Mouse (Mus musculus) heart, embryonic 11.5 days (tissue): ENCODE measurements around the gene Mcrip1. TPM values are rescaled to one million over a fixed set of nuclear protein-coding genes. Genes with fewer than 3 reads are reported as not detected.

ENCODE experiments used
- ATAC-seq: fragments of 200-750 bp; cut with Nextera tagmentation; replicated peaks from 2 replicates; pipeline ENCODE4 v1.8.0; 2017; ENCODE audit warnings: moderate library complexity; ENCODE audit not compliant: insufficient number of reproducible peaks, low FRiP score, low TSS enrichment
- H3K27ac ChIP-seq: fragments of 300-500 bp; sonication (generic); 2 replicates; pipeline ENCODE4 v1.5.1; 2014; ENCODE audit warnings: mild to moderate bottlenecking, low read depth, low read length
- H3K27me3 ChIP-seq: fragments of 300-500 bp; sonication (generic); 2 replicates; pipeline ENCODE4 v1.6.1; 2014; ENCODE audit warnings: mild to moderate bottlenecking, low read length, mixed read lengths; ENCODE audit not compliant: control insufficient read depth, insufficient read depth
- H3K36me3 ChIP-seq: fragments of 300-500 bp; sonication (generic); 2 replicates; pipeline ENCODE4 v1.6.1; 2014; ENCODE audit warnings: mild to moderate bottlenecking, low read length, moderate library complexity, mixed read lengths; ENCODE audit not compliant: control insufficient read depth, insufficient read depth
- H3K4me1 ChIP-seq: fragments of 300-500 bp; sonication (generic); 2 replicates; pipeline ENCODE4 v1.6.1; 2014; ENCODE audit warnings: low read length; ENCODE audit not compliant: control insufficient read depth, insufficient read depth
- H3K4me2 ChIP-seq: fragments of 300-500 bp; sonication (generic); 2 replicates; pipeline ENCODE4 v1.6.1; 2014; ENCODE audit warnings: mild to moderate bottlenecking, moderate library complexity
- H3K4me3 ChIP-seq: fragments of 300-500 bp; sonication (generic); 2 replicates; pipeline ENCODE4 v1.5.1; 2014; ENCODE audit warnings: low read depth, low read length
- H3K9ac ChIP-seq: fragments of 300-500 bp; sonication (generic); 2 replicates; pipeline ENCODE4 v1.6.1; 2014; ENCODE audit warnings: mild to moderate bottlenecking, low read depth, low read length, moderate library complexity
- H3K9me3 ChIP-seq: fragments of 300-500 bp; sonication (generic); replicated peaks from 2 replicates; pipeline ENCODE4 v1.6.1; 2016; ENCODE audit warnings: low read length; ENCODE audit not compliant: control insufficient read depth
- WGBS: fragments of 180-500 bp; shearing (Covaris S2); extraction: QIAGEN DNeasy Blood & Tissue Kit; methylation state at CpG from one replicate; pipeline ENCODE4 v1.1.7; 2014; ENCODE audit not compliant: insufficient replicate concordance; 5-methylcytosine and 5-hydroxymethylcytosine counted together
- polyA plus RNA-seq: library from polyadenylated mRNA; unstranded; fragments of >200 nt; fragmentation: Nextera tagmentation; extraction: Ambion mirVana; gene quantifications from 2 replicates; pipeline ENCODE4 v1.2.1, GENCODE M21; 2014

The Mcrip1 gene
- polyA plus RNA-seq, 1 experiment from 2014 or later: 168 TPM

- ATAC-seq: peak; percentile 23; the same call in 1 of the 2 replicates
- peaks cover 75% of the 10 kb centered on the region for H3K27me3 ChIP-seq
- peak within 1 kb of the TSS; percentile 42 for H3K4me3 ChIP-seq
- no peak within 1 kb of the TSS; the same call in 1 of the 2 replicates for H3K27ac ChIP-seq
- 7% methylated on average over 58 of the region's 62 CpGs for WGBS
- H3K9me3 ChIP-seq: no peaks in the 10 kb centered on the region
- no peaks in the 10 kb centered on the region for H3K36me3 ChIP-seq
- 0 out of 2 replicates have a peak, but pooled peaks cover 6% of the 10 kb centered on the region for H3K4me1 ChIP-seq
- peak within 1 kb of the TSS; percentile 59 for H3K9ac ChIP-seq
- H3K4me2 ChIP-seq: peak within 1 kb of the TSS; percentile 70
Measured at GRCm38 (mm10) chr11:120530085-120530964, 19.2 kb downstream of the Mcrip1 start, which contains the start of gene Gcgr. TSS of gene Gcgr (plus strand) at chr11:120530699.

DNA sequence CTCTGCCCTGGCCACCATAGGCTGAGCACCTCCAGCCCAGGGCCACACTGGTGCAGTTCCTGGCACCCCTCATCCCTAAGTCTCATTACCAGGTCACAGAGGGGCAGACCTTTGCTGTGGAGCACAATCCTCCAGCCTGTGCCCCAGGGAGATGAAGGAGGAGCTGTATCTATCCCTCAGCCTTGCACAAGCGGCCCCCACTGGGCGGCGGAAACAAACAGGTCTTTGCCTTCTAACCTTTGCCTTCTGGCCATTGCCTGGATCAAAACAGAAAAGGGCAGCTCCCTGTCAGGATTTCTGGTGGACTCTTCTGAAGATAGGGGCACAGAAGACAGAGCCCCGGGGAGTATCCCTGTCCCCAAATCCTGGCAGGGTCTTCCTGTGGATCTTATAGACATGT is 20.6 kb downstream of the Mcrip1 start:
- no peak overlapping the region for H3K9ac ChIP-seq
- H3K36me3 ChIP-seq: no peaks in the 10 kb centered on the region
- 36% methylated on average over 4 of the region's 4 CpGs for WGBS
- H3K27ac ChIP-seq: no peak overlapping the region
- H3K4me2 ChIP-seq: no peak overlapping the region; the same call in 1 of the 2 replicates
- H3K9me3 ChIP-seq: peaks cover 3% of the 10 kb centered on the region; the same call in 1 of the 2 replicates
- no peak for ATAC-seq
- 0 out of 2 replicates have a peak, but pooled peaks cover 6% of the 10 kb centered on the region for H3K4me1 ChIP-seq
- H3K27me3 ChIP-seq: peaks cover 63% of the 10 kb centered on the region
- H3K4me3 ChIP-seq: no peak overlapping the region

DNA sequence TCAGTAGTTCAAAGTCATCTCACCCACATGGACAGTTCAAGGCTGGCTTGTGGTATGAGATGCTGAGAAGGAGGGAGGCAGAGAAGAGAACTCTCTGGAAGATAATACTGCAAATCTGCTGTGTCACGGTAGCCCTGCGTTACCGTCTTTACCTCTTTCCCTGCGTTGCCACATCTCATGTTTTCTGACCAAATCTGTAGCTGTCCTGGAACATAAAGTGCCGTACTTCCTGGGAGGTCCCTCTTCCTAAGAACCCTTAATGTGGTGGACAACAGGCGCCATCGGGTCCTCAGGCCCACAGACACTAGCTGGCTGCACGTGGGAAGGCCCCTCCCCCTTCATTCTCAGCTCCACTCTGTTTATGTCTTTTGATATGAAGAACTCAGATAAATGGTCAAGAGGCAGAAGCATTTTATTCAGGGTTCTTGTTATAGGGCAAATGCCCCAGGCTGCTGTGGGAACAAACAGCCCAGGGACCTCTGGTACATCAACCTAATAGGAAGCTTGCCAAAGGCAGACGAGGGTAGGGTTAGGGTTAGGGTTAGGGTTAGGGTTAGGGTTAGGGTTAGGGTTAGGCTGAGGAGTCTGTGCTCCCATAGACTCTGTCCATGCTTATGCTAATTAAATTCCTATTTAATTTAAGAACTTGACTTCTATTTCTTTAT is 21.7 kb downstream of the Mcrip1 start:
- H3K27me3 ChIP-seq: peaks cover 55% of the 10 kb centered on the region
- 73% methylated on average over 9 of the region's 9 CpGs for WGBS

DNA sequence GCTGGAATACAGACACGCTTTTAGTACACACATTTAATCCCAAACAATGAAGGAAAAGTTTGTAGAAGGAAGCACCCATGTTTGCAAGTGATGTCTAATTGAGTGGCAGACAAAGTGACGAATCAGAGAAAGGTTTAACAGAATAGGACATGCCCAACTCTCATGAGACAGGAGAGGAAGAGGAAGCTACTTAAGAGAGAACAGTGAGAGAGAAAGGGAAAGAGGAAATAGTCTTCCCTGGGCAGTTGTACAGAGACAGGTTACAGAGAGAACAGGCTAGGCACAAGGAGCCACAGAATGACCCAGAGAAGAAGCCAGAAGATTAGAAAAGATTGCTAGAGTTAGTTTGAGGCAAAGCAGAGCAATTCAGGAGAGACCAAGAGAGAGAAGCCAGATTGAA is 23.6 kb downstream of the Mcrip1 start:
- ATAC-seq: no peak
- no peak overlapping the region for H3K9ac ChIP-seq
- no peaks in the 10 kb centered on the region for H3K36me3 ChIP-seq
- no peak overlapping the region for H3K4me2 ChIP-seq
- H3K4me1 ChIP-seq: peaks cover 6% of the 10 kb centered on the region; the same call in 1 of the 2 replicates
- H3K4me3 ChIP-seq: no peak overlapping the region
- 70% methylated on average over 2 of the region's 2 CpGs for WGBS
- peaks cover 36% of the 10 kb centered on the region for H3K27me3 ChIP-seq
- H3K9me3 ChIP-seq: peaks cover 3% of the 10 kb centered on the region; the same call in 1 of the 2 replicates
- H3K27ac ChIP-seq: no peak overlapping the region

More for the DNA sequence above, 21.7 kb downstream of the Mcrip1 start:
- Histone ChIP-seq H3K9ac (no peak overlapping the region), H3K36me3 (no peaks in the 10 kb centered on the region), H3K4me2 (no peak overlapping the region), H3K4me1 (0 out of 2 replicates have a peak, but pooled peaks cover 6% of the 10 kb centered on the region), H3K9me3 (peaks cover 3% of the 10 kb centered on the region; the same call in 1 of the 2 replicates), H3K27ac (no peak overlapping the region), H3K4me3 (no peak overlapping the region)
- ATAC-seq: no peak

- WGBS: 82% methylated on average over 8 of the region's 8 CpGs
- Histone ChIP-seq H3K27me3 (peaks cover 3% of the 10 kb centered on the region; the same call in 1 of the 2 replicates), H3K36me3 (no peaks in the 10 kb centered on the region), H3K9ac (no peak overlapping the region), H3K27ac (no peak overlapping the region), H3K4me3 (no peak overlapping the region), H3K9me3 (peaks cover 3% of the 10 kb centered on the region; the same call in 1 of the 2 replicates), H3K4me1 (no peaks in the 10 kb centered on the region; the same call in 1 of the 2 replicates), H3K4me2 (no peak overlapping the region)
- ATAC-seq: no peak
Measured at GRCm38 (mm10) chr11:120522581-120522980, 26.9 kb downstream of the Mcrip1 start.

GRCm38 (mm10) chr11:120520967-120521540 is 28.5 kb downstream of the Mcrip1 start:
- peaks cover 3% of the 10 kb centered on the region; the same call in 1 of the 2 replicates for H3K9me3 ChIP-seq
- H3K27me3 ChIP-seq: peaks cover 2% of the 10 kb centered on the region; the same call in 1 of the 2 replicates
- no peak overlapping the region for H3K27ac ChIP-seq
- no peaks in the 10 kb centered on the region for H3K36me3 ChIP-seq
- no peaks in the 10 kb centered on the region; the same call in 1 of the 2 replicates for H3K4me1 ChIP-seq
- ATAC-seq: no peak
- no peak overlapping the region for H3K9ac ChIP-seq
- no peak overlapping the region for H3K4me2 ChIP-seq
- H3K4me3 ChIP-seq: no peak overlapping the region
- 68% methylated on average over 5 of the region's 5 CpGs for WGBS

GRCm38 (mm10) chr11:120520498-120520897 is 29.0 kb downstream of the Mcrip1 start:
- ATAC-seq: no peak
- 67% methylated on average over 9 of the region's 9 CpGs for WGBS
- Histone ChIP-seq H3K36me3 (no peaks in the 10 kb centered on the region), H3K4me3 (no peak overlapping the region), H3K27ac (no peak overlapping the region), H3K4me1 (no peaks in the 10 kb centered on the region; the same call in 1 of the 2 replicates), H3K9ac (0 out of 2 replicates have a peak overlapping the region, but pooled peaks have one; percentile 1), H3K9me3 (peaks cover 3% of the 10 kb centered on the region; the same call in 1 of the 2 replicates), H3K27me3 (peaks cover 2% of the 10 kb centered on the region; the same call in 1 of the 2 replicates), H3K4me2 (no peak overlapping the region)

DNA sequence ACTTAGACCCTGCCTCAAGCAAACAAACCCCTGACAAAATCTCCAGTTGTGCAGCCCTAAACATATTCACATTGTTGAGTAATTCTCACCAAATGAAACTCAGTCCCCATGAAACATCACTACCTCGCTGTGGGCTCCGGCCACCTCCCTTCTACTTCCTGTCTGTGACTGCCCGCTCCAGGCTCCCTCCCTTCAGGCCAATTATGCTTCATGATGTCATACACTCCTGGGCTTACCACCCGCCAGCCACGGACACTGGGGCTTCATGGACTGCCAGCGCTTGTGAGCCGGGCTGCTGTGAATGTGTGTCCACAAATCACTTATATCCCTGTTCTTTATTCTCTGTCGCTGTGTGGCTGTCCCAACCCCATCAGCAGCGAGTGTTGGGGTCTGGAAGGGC is 29.8 kb downstream of the Mcrip1 start:
- H3K4me3 ChIP-seq: no peak overlapping the region
- H3K4me2 ChIP-seq: peak overlapping the region; percentile 9; the same call in 1 of the 2 replicates
- 38% methylated on average over 9 of the region's 9 CpGs for WGBS
- H3K9ac ChIP-seq: 0 out of 2 replicates have a peak overlapping the region, but pooled peaks have one; percentile 1
- H3K36me3 ChIP-seq: no peaks in the 10 kb centered on the region
- peak overlapping the region; percentile 3; the same call in 1 of the 2 replicates for H3K27ac ChIP-seq
- no peaks in the 10 kb centered on the region for H3K9me3 ChIP-seq
- no peaks in the 10 kb centered on the region; the same call in 1 of the 2 replicates for H3K4me1 ChIP-seq
- 0 out of 2 replicates have a peak, but pooled peaks have one; percentile 36 for ATAC-seq
- peaks cover 2% of the 10 kb centered on the region; the same call in 1 of the 2 replicates for H3K27me3 ChIP-seq
